Mouse (Mus musculus) ovary, adult 10 weeks (tissue): ENCODE measurements around the gene Fzd2. TPM values are rescaled to one million over a fixed set of nuclear protein-coding genes. Genes with fewer than 3 reads are reported as not detected.

Experiments
- polyA plus RNA-seq: library from polyadenylated mRNA; stranded (reverse); fragments of 350-450 nt; fragmentation: Illumina TruSeq; extraction: RNeasy Lipid Tissue Mini Kit (QIAGEN cat#74804); gene quantifications from one replicate; pipeline ENCODE4 v1.2.3, GENCODE M21; 2014

Gene Fzd2
- 7.6 TPM for polyA plus RNA-seq

GRCm38 (mm10) chr11:102604010-102604584 is at the start of gene Fzd2:
Fzd2 (plus strand) TSS chr11:102604396.

GRCm38 (mm10) chr11:102556031-102556715 is 48.0 kb upstream of the Fzd2 start, which contains the start of gene Gpatch8:
Gpatch8 (minus strand) TSS chr11:102556392.

DNA sequence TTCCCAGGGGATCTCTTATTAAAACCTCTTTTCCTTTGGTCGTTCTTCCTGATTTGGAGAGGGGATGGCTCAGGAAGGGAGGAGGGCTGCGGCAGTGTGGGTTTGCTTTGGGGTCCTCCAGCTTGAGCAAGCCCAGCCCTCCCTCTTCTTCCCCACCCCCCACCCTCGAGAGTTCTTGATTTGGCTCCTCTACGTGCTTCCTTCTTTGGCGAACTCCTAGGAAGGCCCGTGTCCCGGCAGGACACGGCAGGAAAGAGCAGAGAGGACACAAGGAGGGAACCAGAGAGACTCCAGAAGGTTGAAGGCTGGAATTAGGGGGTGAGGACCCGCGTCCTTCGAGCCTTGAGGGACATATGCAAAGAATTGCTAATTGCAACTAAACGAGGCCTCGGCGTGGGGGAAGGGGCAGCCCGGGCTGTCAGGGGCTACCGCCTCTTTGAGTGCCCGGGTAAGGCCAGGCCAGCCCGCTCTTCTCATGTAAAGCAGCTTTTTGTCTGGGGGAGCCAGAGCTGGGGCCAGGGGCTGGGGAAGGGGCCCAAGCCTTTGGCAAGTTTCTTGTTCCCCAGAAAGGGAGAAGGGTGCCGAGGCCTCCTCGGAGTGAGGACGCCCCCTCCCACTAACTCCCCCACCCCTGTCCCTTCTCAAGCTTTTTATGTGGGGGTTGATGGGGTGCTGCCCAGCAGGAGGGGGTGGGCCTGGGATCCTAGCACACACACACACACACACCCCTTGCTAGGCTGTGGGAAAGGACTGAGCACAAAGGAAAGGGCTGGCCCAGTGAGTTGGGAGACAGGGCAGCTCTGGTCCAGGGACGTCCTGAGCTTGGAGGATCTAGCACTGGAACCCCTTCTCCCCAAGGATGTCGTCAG is 24.8 kb upstream of the Fzd2 start, which contains the start of gene Gm11627:
Gene Gm11627 (minus strand): TSS at position 297 of the 869 bp plus-strand sequence.

Other genes with a start within 250 kb of the Fzd2 start
- gene Slc4a1, start 238.2 kb upstream of the Fzd2 start, polyA plus RNA-seq = not detected
- not detected for gene Rundc3a, start 211.0 kb upstream of the Fzd2 start, polyA plus RNA-seq
- gene Slc25a39, start 196.4 kb upstream of the Fzd2 start, polyA plus RNA-seq = 2.3 TPM
- 10.5 TPM for gene Grn, start 174.1 kb upstream of the Fzd2 start, polyA plus RNA-seq
- gene Fam171a2, start 156.7 kb upstream of the Fzd2 start, polyA plus RNA-seq = not detected
- gene Itga2b, start 134.3 kb upstream of the Fzd2 start, polyA plus RNA-seq = not detected
- gene Gpatch8, start 48.0 kb upstream of the Fzd2 start, polyA plus RNA-seq = 27.2 TPM
- 3.2 TPM for gene Gm11627, start 24.9 kb upstream of the Fzd2 start, polyA plus RNA-seq
- gene Meioc, start 59.3 kb downstream of the Fzd2 start, polyA plus RNA-seq = not detected
- gene Ccdc43, start 93.4 kb downstream of the Fzd2 start, polyA plus RNA-seq = 58.4 TPM
- gene Adam11, start 157.0 kb downstream of the Fzd2 start, polyA plus RNA-seq = not detected
- gene Gjc1, start 215.3 kb downstream of the Fzd2 start, polyA plus RNA-seq = 20.8 TPM
- gene Higd1b, start 231.5 kb downstream of the Fzd2 start, polyA plus RNA-seq = not detected